Mouse (Mus musculus) thymus, adult 2 months (tissue): ENCODE measurements around the gene Igdcc3. TPM values are rescaled to one million over a fixed set of nuclear protein-coding genes. Genes with fewer than 3 reads are reported as not detected.
A peak's percentile ranks its signal among the peaks of the same experiment; 100 is the strongest.

ENCODE experiments used
- DNase-seq: peaks from one replicate; pipeline ENCODE4 v3.0.0; 2021
- H3K27ac ChIP-seq: fragments of 200-500 bp; 2 replicates; pipeline ENCODE4 v1.5.1; 2012; ENCODE audit warnings: low read length, control low read depth; ENCODE audit not compliant: control insufficient read depth, insufficient read depth
- H3K27me3 ChIP-seq: fragments of 200-500 bp; 2 replicates; pipeline ENCODE4 v1.6.1; 2012; ENCODE audit warnings: mild to moderate bottlenecking, low read length, moderate library complexity, mixed read lengths; ENCODE audit not compliant: control insufficient read depth, insufficient read depth
- H3K36me3 ChIP-seq: fragments of 200-500 bp; 2 replicates; pipeline ENCODE4 v1.6.1; 2012; ENCODE audit warnings: mild to moderate bottlenecking, low read length, moderate library complexity; ENCODE audit not compliant: control insufficient read depth, insufficient read depth
- H3K4me1 ChIP-seq: fragments of 200-500 bp; replicated peaks from 2 replicates; pipeline ENCODE4 v1.6.1; 2012; ENCODE audit warnings: low read length; ENCODE audit not compliant: control insufficient read depth, insufficient read depth
- H3K4me3 ChIP-seq: fragments of 200-500 bp; 2 replicates; pipeline ENCODE4 v1.5.1; 2012; ENCODE audit warnings: mild to moderate bottlenecking, low read length, control low read depth, moderate library complexity; ENCODE audit not compliant: control insufficient read depth, insufficient read depth
- CTCF ChIP-seq: fragments of 200-500 bp; IDR thresholded peaks from 2 replicates; pipeline ENCODE4 v1.5.1; 2012; ENCODE audit warnings: mild to moderate bottlenecking, control low read depth, low read length, moderate library complexity, borderline replicate concordance; ENCODE audit not compliant: control insufficient read depth, poor library complexity, insufficient read depth; ENCODE audit errors: extremely low read depth
- POLR2A ChIP-seq: fragments of 200-500 bp; IDR thresholded peaks from 2 replicates; pipeline ENCODE4 v1.6.1; 2012; ENCODE audit warnings: mild to moderate bottlenecking, low read length, control low read depth, moderate library complexity; ENCODE audit not compliant: control insufficient read depth, poor library complexity, insufficient read depth; ENCODE audit errors: extremely low read depth
- WGBS: fragments of 180-500 bp; shearing (Covaris S2); methylation state at CpG from one replicate; pipeline ENCODE4 v1.1.7; 2018; 5-methylcytosine and 5-hydroxymethylcytosine counted together
- polyA plus RNA-seq: library from polyadenylated mRNA; depleted of rRNA; stranded (reverse); fragments of >200 nt; gene quantifications from 2 replicates; pipeline ENCODE4 v1.2.3, GENCODE M21; 2012; rRNA removed

Igdcc3 gene
- 0.07 and 0.13 TPM in 2 replicates for polyA plus RNA-seq

DNA sequence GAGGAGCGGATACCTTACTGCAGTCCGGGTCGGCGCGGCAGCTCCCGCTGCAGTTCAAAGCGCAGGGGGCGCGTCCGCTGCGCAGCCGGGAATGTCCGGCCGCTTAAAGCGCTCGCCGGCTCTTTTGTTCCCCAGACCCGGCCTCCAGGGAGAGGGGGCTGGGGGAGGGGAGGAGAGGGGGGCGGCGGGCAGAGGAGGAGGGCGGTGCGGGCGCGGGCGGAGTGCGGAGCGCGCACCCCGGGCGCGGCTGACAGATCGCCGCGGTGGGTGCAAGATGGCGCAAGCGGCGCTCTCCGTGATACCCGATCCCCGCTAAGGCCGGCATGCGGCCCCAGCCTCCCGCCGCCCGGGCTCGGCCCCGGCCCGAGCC is at the start of gene Igdcc3:
TSS of gene Igdcc3 (plus strand) at position 254 of the 370 bp plus-strand sequence.
- Histone ChIP-seq H3K27me3 (peaks cover 22% of the 10 kb centered on the region), H3K4me3 (peak within 1 kb of the TSS; percentile 40), H3K27ac (no peak within 1 kb of the TSS), H3K36me3 (no peaks in the 10 kb centered on the region), H3K4me1 (peaks cover 13% of the 10 kb centered on the region)
- TF ChIP-seq CTCF, result no peak
- no peak for TF ChIP-seq POLR2A
- no peak for DNase-seq
- WGBS, result 2% methylated on average over 37 of the region's 48 CpGs

DNA sequence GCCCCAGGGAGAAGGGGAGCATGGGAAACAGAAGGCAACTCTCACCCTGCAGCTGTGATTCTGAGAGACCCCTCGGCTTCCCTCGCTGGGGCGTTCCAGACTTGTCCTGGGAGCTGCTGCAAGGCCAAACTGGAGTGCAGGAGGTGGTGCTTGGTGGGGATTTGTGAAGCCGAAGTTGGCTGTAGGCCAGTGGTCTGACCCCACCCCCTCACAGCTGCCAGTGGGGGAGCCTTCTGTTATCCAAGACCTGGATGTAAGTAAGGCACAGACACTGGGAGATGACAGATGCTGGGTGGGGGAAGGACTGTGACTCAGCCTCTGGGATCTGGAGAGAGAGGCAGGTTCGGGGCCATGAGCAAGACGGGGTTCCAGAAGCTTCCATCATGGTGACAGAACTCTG is 46.8 kb upstream of the Igdcc3 start:
- no peak overlapping the region for H3K4me3 ChIP-seq
- H3K27me3 ChIP-seq, result no peaks in the 10 kb centered on the region
- no peaks in the 10 kb centered on the region for H3K4me1 ChIP-seq
- no peak overlapping the region for H3K27ac ChIP-seq
- 91% methylated on average over 6 of the region's 6 CpGs for WGBS
- no peak for DNase-seq
- no peak for TF ChIP-seq POLR2A
- TF ChIP-seq CTCF, result no peak
- H3K36me3 ChIP-seq, result no peaks in the 10 kb centered on the region

DNA sequence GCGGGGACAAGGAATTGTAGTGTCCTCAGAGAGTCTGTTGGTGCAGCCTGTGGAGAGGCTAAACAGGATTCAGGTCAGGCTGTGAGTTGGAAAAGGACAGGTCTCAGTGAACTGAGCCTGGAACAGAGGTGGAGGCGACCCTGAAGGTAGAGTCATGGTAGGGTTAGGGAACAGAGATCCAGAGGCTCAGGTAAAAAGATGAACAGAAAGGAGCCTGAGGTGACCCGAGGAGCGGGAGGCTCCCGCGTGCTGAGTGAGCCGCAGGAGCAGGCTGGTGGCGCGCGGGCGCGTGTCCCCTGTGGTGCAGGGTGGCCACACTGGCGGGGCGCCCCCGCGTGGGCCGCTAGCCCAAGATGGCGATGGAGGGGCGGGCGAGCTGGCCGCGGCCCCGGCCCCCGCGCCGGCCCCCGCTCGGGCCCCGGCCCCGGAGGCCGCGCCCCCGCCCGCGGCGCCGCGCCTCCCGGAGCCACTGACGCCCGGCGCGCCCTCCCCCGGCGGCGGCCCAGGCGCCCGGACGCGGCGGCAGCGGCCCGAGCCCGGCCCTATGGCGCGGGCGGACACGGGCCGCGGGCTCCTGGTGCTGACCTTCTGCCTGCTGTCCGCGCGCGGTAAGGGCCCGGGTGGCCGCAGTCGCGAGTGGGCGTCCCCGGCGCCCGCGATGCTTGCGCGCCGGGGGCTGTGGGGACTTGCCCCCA is 39.9 kb upstream of the Igdcc3 start, which contains the start of gene Igdcc4:
TSS of gene Igdcc4 (plus strand) at position 496 of the 695 bp plus-strand sequence.
- peaks cover 2% of the 10 kb centered on the region; the same call in 1 of the 2 replicates for H3K27me3 ChIP-seq

DNA sequence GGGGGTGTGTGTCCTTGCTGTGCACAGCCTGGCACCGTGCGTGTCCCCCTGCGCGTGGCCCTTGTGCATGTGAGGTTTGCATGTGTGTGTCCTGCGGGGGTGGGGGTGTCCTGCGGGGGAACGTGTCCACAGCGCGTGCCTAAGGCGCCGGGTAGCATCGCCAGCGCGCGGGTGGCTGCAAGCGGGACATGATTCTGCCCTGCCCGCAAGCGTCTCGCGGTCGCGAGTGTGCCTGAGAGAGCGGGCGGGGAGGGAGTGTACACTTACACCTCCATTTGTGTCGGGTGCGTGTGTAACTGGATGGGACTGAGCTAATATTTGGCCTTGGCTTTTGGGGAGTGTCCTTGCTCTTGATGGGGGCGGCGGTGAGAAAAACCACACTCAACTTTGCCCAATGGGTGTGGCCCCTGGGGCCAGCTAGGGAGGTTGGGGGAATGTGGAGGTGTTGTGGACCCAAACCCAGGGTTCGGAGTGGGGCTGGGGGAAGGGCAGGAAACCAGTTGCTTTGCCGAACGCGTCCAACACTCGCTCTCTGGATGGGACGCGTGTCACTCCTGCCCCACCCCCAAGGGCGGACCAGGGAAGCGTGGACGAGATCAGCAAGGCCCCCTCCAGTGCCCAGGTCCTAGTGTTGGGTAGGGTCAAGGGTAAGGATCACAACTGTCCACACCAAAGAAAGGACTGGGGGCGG is 39.2 kb upstream of the Igdcc3 start:
- 2% methylated on average over 39 of the region's 39 CpGs for WGBS
- peaks cover 5% of the 10 kb centered on the region; the same call in 1 of the 2 replicates for H3K4me1 ChIP-seq
- peaks cover 2% of the 10 kb centered on the region; the same call in 1 of the 2 replicates for H3K27me3 ChIP-seq
- no peak overlapping the region for H3K27ac ChIP-seq
- no peak for DNase-seq
- H3K36me3 ChIP-seq, result no peaks in the 10 kb centered on the region
- TF ChIP-seq POLR2A (no peak), CTCF (no peak)
- peak overlapping the region; percentile 7 for H3K4me3 ChIP-seq

More for the DNA sequence above, 39.9 kb upstream of the Igdcc3 start, which contains the start of gene Igdcc4:
- Histone ChIP-seq H3K27ac (no peak within 1 kb of the TSS), H3K4me1 (peaks cover 5% of the 10 kb centered on the region; the same call in 1 of the 2 replicates), H3K4me3 (peak within 1 kb of the TSS; percentile 7), H3K36me3 (no peaks in the 10 kb centered on the region)
- TF ChIP-seq CTCF (no peak), POLR2A (no peak)
- DNase-seq, result no peak
- WGBS, result 11% methylated on average over 75 of the region's 76 CpGs

DNA sequence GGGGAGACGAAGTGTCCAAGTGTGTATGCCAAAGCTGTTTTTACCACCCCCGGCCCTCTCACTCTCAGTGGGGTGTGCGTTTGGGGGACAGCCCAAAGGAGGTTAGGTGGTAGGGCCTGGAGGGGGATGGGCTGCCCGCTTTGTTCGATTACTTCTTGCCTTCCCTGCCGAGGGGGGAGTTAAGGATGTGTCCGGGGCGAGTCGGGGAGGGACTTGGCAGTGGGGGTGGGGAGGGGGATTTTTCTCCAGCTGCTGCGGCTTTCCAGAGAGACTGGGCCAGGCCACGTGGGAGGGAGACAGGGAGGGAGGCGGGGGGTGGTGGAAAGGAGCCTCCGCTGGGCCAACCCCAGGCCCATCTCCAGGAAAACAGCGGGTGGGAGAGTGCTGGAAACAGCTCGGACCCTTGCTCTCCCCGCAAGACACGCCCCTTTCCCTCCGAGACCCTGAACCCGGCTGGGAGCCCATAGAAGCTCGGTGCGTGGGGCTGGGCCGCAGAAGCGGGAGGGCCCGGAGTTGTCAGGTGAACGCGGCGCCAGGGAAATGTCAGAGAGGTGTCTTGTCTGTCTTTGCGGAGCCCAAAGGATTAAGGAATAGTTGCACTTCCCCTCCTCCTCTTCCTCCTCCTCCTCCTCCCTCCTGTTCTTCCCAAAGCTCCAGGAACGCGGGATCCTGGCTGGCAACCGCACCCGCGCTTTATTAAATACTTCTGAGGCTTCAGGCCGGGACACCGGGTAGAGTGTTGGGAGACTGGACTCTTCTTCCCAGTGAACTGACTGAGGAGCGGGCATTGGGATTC is 38.4 kb upstream of the Igdcc3 start:
- Histone ChIP-seq H3K27me3 (peaks cover 2% of the 10 kb centered on the region; the same call in 1 of the 2 replicates), H3K4me3 (peak overlapping the region; percentile 7; the same call in 1 of the 2 replicates), H3K36me3 (no peaks in the 10 kb centered on the region), H3K27ac (no peak overlapping the region), H3K4me1 (peaks cover 5% of the 10 kb centered on the region; the same call in 1 of the 2 replicates)
- no peak for DNase-seq
- TF ChIP-seq POLR2A (no peak), CTCF (no peak)
- 57% methylated on average over 36 of the region's 36 CpGs for WGBS

DNA sequence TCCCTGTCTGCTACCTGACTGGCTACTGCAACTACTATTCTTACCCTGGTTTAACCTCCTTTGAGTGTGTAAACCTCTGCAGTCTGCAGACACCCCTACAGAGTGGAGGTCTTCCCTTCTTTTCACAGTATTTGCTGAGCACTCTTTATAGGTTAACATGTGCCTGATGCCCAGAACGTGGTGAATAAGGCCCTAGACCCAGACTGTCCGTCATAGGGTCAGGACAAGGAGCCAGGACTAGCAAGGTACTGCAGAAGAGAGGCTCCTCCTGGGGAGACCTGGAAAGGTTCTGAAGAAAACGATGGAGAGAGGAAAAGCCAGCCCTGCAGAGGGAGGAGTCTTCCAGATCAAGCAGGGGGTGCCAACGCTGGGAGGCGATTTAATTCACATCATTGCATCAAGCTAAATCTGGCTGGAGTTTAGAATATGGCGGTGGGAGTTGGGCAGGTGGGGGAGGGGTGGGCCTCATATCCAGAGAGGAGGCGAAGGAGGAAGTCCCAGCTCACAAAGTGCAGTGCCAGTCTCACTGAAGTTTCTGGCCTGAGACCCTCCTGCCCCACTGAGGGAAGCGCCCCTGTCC is 37.7 kb upstream of the Igdcc3 start:
- WGBS, result 69% methylated on average over 8 of the region's 8 CpGs
- Histone ChIP-seq H3K36me3 (no peaks in the 10 kb centered on the region), H3K4me3 (no peak overlapping the region)

More for the DNA sequence above, 37.7 kb upstream of the Igdcc3 start:
- Histone ChIP-seq H3K27me3 (peaks cover 2% of the 10 kb centered on the region; the same call in 1 of the 2 replicates), H3K27ac (no peak overlapping the region), H3K4me1 (peaks cover 5% of the 10 kb centered on the region; the same call in 1 of the 2 replicates)
- TF ChIP-seq CTCF (no peak), POLR2A (no peak)
- no peak for DNase-seq
